Mouse (Mus musculus): Measurements from ENCODE around the gene Ptrh2. TPM values are rescaled to one million over a fixed set of nuclear protein-coding genes. Genes with fewer than 3 reads are reported as not detected.
A peak's percentile ranks its signal among the peaks of the same experiment; 100 is the strongest.

Gene Ptrh2
- total RNA-seq, 2 experiments from 2014 or later = 8.3 to 8.5 TPM

- peak in 1 of 2 experiments; percentile 70 for DNase-seq (ENCODE audit: low spot score in 2 of 2)
- intact Hi-C loops (cut with DNase I) = no loop called here
These were observed 19.4 kb upstream of the Ptrh2 start for GRCm38 (mm10) chr11:86664406-86664805.

DNA sequence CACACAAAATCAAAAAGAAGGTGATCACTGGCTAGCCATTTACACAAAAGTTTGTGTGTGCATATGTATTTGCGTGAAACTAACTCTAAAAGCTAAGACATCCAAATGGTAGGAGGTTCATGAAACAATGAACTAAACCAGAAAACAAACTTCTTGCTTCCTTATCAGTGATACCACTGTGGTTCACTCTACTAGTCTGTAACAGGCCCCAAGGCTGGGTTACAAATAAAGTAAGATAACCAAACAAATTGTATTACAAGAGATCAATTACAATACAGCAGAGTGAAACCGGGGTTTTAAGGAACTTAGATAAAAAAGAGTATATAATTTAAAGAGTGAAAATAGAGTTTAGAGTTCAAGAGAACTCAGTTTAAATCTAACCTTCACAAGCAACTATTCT is 16.2 kb upstream of the Ptrh2 start:
- intact Hi-C loops (cut with DNase I) = no loop called here
- no peak for DNase-seq (ENCODE audit: low spot score in 2 of 2)

DNA sequence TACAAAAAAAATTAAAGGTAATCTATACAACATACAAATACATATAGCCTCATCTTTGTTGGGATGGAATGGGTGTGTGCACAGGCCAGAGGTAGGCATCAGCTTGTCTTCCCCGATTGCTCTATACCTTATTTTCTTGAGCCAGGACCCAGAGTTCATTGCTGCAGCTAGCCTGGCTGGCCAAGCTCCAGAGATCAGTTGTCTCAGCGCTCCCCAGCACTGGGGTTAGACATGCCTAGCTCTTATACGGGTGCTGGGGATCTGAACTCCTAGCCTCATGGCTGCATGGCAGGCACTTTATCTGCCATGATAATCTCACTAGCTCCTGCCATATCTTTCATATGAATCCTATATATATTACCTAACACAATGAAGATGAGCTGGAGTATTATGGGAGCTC is 15.6 kb upstream of the Ptrh2 start:
- DNase-seq (ENCODE audit: low spot score in 2 of 2) = no peak
- intact Hi-C loops (cut with DNase I) = no loop called here

GRCm38 (mm10) chr11:86671041-86671675 is 12.6 kb upstream of the Ptrh2 start:
- intact Hi-C loops (cut with DNase I) = no loop called here
- peak in 1 of 2 experiments; percentile 87 for DNase-seq (ENCODE audit: low spot score in 2 of 2)

DNA sequence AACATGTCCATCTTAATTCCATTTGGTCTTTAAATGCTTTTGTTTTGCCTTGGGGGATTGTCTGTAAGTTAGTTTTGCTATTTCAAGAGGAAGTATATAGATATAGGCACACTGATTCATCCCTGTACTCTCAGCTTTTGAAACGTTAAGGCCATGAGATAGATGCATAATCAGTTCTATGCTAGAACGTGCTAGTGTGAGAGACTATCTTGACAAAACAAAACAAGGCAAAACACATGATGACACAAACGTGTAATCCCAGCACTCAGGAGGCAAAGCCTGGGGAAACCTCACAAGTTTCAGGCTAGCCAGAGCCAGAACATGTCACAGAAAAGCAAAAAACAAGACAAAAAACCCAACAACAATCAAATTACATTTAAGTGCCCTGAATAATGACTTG is 11.0 kb upstream of the Ptrh2 start:
- intact Hi-C loops (cut with DNase I) = no loop called here
- no peak for DNase-seq (ENCODE audit: low spot score in 2 of 2)

- intact Hi-C loops (cut with DNase I) = no loop called here
- DNase-seq (ENCODE audit: low spot score in 2 of 2) = no peak
These were observed 8.3 kb upstream of the Ptrh2 start for GRCm38 (mm10) chr11:86675520-86675919.

- no peak for DNase-seq (ENCODE audit: low spot score in 2 of 2)
- intact Hi-C loops (cut with DNase I) = no loop called here
These were observed 4.8 kb upstream of the Ptrh2 start for GRCm38 (mm10) chr11:86678957-86679356.

GRCm38 (mm10) chr11:86680729-86681128 is 3.1 kb upstream of the Ptrh2 start:
- intact Hi-C loops (cut with DNase I) = no loop called here
- DNase-seq (ENCODE audit: low spot score in 2 of 2) = no peak

DNA sequence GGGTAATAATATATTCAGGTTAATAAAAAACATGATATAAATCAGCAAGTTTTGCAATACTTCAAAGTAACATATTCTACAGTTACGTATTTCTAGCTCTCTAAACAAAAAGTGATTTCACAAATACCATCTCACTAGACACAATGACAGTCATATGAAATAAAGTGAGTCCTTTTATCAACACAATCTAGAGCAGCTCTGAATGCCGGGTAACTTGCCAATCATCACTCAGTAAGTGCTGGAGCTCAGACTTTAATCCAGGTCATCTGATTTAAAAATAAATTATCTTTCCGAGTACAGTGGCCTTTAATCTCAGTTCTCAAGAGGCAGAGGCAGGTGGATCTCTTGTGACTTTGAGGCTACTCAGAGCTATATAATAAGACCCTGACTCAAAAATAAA is 2.4 kb upstream of the Ptrh2 start:
- intact Hi-C loops (cut with DNase I) = no loop called here
- no peak for DNase-seq (ENCODE audit: low spot score in 2 of 2)

DNA sequence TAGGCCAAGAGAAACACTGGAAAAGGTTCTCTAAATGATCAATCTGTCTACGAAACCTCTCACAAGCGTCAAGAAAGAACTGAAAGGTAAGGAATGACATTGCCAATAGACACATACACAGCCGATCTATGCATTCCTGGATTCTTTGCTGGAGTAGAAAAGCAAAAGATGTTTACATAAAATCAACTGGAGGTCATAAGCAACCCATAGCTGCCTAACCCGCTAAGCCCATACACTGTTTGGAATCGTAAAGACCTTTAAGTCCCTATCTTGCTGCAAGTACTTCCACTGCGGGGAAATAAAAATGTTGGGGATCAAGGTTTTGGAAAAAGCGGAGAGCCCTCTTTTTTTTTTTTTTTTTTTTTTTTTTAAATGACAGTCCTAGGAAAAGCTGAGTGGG is 924 bp upstream of the Ptrh2 start:
- DNase-seq (ENCODE audit: low spot score in 2 of 2) = no peak
- intact Hi-C loops (cut with DNase I) = no loop called here

DNA sequence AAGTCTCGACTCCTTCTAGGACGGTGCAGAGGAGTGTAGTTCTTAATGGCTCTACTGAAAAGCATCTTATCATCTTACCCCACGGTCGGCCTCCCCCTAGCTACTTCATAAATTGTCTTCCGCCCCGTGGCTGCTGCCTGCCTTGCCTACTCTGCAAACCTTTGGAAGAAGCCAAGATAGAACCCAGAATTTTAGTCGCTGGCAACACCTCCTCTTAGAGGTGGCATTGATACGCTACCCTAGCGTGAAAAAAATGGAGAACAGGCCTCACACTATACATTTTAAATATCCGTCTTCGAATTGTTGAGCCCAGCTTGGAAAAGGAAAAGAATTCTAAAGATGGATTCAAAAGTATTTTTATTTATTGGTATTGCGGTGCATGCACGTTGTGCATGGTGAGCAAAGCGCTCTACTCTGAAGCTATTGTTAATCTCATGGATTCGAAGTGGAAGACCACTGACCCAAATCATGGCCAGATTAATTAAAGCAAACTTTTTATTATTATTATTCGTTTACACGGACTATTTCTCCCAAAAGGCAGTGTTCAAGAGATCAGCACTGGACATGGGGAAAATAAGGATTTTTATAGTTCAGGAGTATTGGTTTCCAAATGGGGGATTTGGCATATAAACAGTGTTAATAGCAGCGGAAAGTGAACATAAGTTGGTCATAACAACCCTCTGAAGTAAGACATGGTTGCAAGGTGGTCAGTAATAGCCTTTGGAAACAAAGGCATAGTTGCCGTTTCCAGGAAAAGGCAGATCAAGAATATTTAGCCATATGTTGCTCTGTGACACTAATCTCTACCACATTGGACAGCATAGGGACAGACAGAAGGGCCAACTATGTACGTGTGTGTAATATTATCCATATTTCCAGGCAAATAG is 584 bp downstream of the Ptrh2 start:
- DNase-seq (ENCODE audit: low spot score in 2 of 2) = no peak
- intact Hi-C loops (cut with DNase I) = no loop called here

DNA sequence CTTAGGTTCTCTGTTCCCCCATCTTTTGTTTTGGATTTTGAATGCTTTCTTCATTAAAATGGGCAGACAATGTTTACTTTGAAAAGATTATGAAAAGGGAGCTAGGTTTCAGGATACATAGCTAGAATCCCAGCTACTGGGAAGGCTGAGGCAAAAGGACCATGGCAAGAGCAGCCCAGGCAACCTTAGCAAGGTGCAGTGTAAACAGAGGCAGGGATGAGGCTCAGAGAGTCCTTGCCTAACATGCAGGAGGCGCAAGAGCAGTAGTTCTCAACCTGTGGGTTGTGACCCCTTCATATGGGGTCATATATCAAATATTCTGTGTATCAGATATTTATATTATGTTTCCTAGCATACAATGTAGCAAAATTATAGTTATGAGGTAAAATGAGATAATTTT is 1.6 kb downstream of the Ptrh2 start:
- DNase-seq (ENCODE audit: low spot score in 2 of 2) = no peak
- intact Hi-C loops (cut with DNase I) = no loop called here

GRCm38 (mm10) chr11:86690383-86690782 is 6.6 kb downstream of the Ptrh2 start:
- DNase-seq (ENCODE audit: low spot score in 2 of 2) = no peak
- intact Hi-C loops (cut with DNase I) = no loop called here

- no peak for DNase-seq (ENCODE audit: low spot score in 2 of 2)
- intact Hi-C loops (cut with DNase I) = no loop called here
These were observed 7.7 kb downstream of the Ptrh2 start for GRCm38 (mm10) chr11:86691482-86691881.

DNA sequence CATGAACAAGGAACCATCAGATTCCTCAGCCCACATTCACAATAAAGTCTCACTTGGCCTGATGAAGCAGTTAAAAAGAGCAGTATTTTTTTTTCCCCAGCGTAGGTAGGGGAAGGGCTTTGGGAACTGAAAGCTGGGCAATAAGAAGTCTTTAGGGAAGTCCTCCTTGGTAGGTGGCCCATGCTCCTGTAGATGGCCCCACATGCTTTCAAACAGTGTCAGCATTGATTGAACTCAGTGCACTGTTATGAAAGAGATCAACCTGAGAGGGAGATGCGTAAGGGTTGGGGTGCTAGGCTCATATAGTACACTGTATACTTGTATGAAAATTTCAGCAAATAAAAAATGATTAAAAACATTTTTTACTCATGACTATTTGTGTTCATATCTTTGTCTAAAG is 8.2 kb downstream of the Ptrh2 start:
- DNase-seq (ENCODE audit: low spot score in 2 of 2) = no peak
- intact Hi-C loops (cut with DNase I) = no loop called here

DNA sequence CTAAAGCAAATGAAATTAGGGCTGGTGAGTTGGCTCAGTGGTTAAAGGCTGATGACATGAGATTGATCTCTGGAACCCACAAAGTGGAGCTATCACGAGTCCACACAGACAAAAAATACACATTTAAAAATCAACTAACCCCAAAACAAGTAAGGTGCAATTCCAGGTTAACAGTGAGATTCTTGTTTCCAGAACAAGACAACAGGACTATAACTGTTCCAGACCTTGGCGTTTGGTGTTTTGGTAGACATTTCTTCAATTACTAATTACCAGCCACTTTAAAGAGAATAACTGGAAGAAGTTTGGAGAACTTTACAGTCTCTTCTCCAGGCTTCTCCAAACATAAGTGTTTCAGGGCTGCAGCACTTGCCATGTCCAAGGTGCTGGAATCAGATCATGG is 8.8 kb downstream of the Ptrh2 start:
- intact Hi-C loops (cut with DNase I) = no loop called here
- DNase-seq (ENCODE audit: low spot score in 2 of 2) = no peak

DNA sequence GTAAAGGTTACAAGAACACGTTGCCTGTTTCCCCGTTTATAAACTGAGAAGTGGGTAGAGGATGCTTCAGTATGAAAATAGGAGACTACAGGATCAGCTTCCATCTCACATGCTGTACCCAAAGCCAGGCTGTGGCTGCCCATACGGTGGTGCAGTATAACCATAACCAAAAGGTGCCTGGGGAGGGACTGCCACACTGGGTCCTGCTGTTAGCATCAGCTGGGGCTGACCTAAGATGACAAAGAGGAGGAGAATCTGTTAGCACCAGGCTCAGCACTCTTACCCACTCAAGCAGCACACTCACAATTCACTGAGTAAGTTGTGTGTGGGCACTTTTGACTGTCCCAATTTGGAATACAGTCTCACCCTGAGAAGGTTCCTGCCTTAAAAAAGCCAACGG is 11.7 kb downstream of the Ptrh2 start:
- intact Hi-C loops (cut with DNase I) = no loop called here
- no peak for DNase-seq (ENCODE audit: low spot score in 2 of 2)

DNA sequence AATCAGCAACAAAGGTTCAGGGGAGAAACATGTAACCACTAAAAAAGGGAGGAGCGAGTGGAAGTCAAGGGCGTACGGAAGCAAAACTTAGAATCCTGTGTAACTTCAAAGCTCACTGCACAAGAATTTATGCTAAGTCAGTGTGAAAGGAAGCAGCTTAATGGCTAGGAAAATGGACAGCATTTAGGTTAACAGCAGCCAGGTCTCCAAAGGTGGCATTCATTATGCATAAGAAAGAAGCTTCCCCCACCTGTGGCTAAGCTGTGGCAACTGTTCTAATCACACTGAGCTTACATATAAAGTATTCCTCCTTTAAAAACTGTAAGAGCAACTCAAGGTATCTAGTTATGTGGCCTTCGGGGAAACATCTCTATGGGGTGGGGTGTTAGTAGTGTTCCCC is 17.4 kb downstream of the Ptrh2 start:
- intact Hi-C loops (cut with DNase I) = no loop called here
- DNase-seq (ENCODE audit: low spot score in 2 of 2) = no peak

GRCm38 (mm10) chr11:86714606-86715005 is 30.8 kb downstream of the Ptrh2 start:
- DNase-seq (ENCODE audit: low spot score in 2 of 2) = no peak
- intact Hi-C loops (cut with DNase I) = loop anchor here (5.0 kb wide), 1 partner anchor 73 kb away; no protein-coding TSS in a partner anchor

DNA sequence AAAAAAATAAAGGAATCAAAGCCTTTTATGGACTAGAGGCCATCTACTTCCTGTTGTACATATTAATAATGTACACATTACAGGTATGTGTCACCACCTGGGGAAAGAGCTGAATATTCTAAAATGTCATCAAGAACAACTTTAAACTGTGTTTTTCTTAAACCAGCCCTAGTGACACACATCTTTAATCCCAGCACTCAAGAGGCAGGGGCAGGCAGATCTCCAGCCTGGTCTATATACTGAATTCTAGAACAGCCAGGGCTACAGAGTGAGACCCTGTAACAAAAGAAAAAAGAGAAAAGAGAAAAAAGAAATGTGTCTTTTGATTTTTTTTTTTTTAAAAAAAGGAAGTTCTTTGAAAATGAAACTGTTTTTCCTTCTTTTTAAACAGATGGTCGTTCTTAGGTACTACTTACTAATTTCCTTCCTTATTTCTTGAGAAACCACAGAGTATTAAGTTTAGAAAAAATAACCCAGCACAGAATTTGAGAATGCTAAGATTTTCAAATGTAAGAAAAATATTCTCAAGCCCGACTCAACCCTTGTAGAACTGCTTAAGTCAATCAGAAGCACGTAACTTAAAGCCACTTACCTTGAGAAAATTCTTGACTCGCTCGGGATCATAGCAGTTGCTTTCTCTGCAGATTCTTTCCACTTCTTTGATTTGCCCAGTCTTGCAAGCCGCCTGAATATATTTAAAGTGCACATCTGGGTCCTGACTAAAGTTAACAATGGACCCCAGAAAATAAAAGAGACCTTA is 33.7 kb downstream of the Ptrh2 start:
- DNase-seq (ENCODE audit: low spot score in 2 of 2) = no peak
- intact Hi-C loops (cut with DNase I) = loop anchor here (5.0 kb wide), 1 partner anchor 70 kb away; no protein-coding TSS in a partner anchor

Measured in left cerebral cortex, postnatal 25 days (tissue).